Mouse (Mus musculus) neural tube, embryonic 12.5 days (tissue): ENCODE results near the gene Gucy1a1. TPM values are rescaled to one million over a fixed set of nuclear protein-coding genes. Genes with fewer than 3 reads are reported as not detected.

Experiments used
- ATAC-seq: fragments of 200-750 bp; cut with Nextera tagmentation; 2 replicates; pipeline ENCODE4 v1.8.0; 2017; ENCODE audit warnings: low read depth, mild to moderate bottlenecking, moderate TSS enrichment, moderate library complexity; ENCODE audit not compliant: low FRiP score
- H3K27ac ChIP-seq: fragments of 300-500 bp; sonication (generic); 2 replicates; pipeline ENCODE4 v1.5.1; 2016
- H3K27me3 ChIP-seq: fragments of 300-500 bp; sonication (generic); replicated peaks from 2 replicates; pipeline ENCODE4 v1.6.1; 2016; ENCODE audit warnings: mild to moderate bottlenecking
- H3K36me3 ChIP-seq: fragments of 300-500 bp; sonication (generic); 2 replicates; pipeline ENCODE4 v1.6.1; 2016; ENCODE audit warnings: mild to moderate bottlenecking
- H3K4me1 ChIP-seq: fragments of 300-500 bp; sonication (generic); 2 replicates; pipeline ENCODE4 v1.6.1; 2016
- H3K4me2 ChIP-seq: fragments of 300-500 bp; sonication (generic); replicated peaks from 2 replicates; pipeline ENCODE4 v1.6.1; 2016; ENCODE audit warnings: mild to moderate bottlenecking
- H3K4me3 ChIP-seq: fragments of 300-500 bp; sonication (generic); 2 replicates; pipeline ENCODE4 v1.5.1; 2016
- H3K9ac ChIP-seq: fragments of 300-500 bp; sonication (generic); 2 replicates; pipeline ENCODE4 v1.6.1; 2016; ENCODE audit warnings: mild to moderate bottlenecking
- H3K9me3 ChIP-seq: fragments of 300-500 bp; sonication (generic); 2 replicates; pipeline ENCODE4 v1.6.1; 2016; ENCODE audit warnings: mild to moderate bottlenecking
- WGBS: fragments of 180-500 bp; shearing (Covaris S2); methylation state at CpG from one replicate; pipeline ENCODE4 v1.1.7; 2016; 5-methylcytosine and 5-hydroxymethylcytosine counted together
- polyA plus RNA-seq: library from polyadenylated mRNA; unstranded; fragments of >200 nt; fragmentation: Nextera tagmentation; extraction: Ambion mirVana; gene quantifications from 2 replicates; pipeline ENCODE4 v1.2.1, GENCODE M21; 2016

The Gucy1a1 gene
- polyA plus RNA-seq, 1 experiment from 2014 or later, result 3.6 TPM

GRCm38 (mm10) chr3:82138002-82138667 lies 7.5 kb downstream of the Gucy1a1 start:
- WGBS, result 37% methylated on average over 13 of the region's 13 CpGs
- ATAC-seq, result no peak
- Histone ChIP-seq H3K36me3 (no peaks in the 10 kb centered on the region), H3K4me1 (no peaks in the 10 kb centered on the region), H3K27ac (no peak overlapping the region), H3K9ac (no peak overlapping the region), H3K27me3 (no peaks in the 10 kb centered on the region), H3K4me3 (no peak overlapping the region), H3K9me3 (no peaks in the 10 kb centered on the region), H3K4me2 (no peak overlapping the region)

DNA sequence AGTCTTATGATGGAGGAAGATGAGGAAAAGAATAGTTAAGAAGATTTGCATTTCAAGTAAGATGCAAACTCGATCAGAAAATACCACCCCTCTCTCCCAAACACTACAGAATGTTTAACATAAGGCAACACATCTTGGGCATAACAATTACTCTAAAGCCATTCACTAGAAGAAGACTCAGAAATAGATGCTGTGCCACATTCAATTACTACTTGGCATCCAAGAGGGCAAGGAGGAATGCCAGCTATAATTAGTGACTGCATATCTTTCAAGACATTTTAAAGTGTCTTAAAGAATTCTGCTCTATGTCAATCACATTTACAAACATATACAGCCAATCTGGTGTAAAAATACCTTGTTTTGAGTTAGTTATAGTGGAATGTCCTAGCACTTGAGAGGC lies 10.1 kb downstream of the Gucy1a1 start:
- no peaks in the 10 kb centered on the region for H3K9me3 ChIP-seq
- H3K9ac ChIP-seq, result no peak overlapping the region
- no peak overlapping the region for H3K4me3 ChIP-seq
- H3K27ac ChIP-seq, result no peak overlapping the region
- H3K4me2 ChIP-seq, result no peak overlapping the region
- ATAC-seq, result no peak
- H3K36me3 ChIP-seq, result no peaks in the 10 kb centered on the region
- no peaks in the 10 kb centered on the region for H3K4me1 ChIP-seq
- no peaks in the 10 kb centered on the region for H3K27me3 ChIP-seq
- WGBS, result 72% methylated on average over 1 of the region's 1 CpGs

DNA sequence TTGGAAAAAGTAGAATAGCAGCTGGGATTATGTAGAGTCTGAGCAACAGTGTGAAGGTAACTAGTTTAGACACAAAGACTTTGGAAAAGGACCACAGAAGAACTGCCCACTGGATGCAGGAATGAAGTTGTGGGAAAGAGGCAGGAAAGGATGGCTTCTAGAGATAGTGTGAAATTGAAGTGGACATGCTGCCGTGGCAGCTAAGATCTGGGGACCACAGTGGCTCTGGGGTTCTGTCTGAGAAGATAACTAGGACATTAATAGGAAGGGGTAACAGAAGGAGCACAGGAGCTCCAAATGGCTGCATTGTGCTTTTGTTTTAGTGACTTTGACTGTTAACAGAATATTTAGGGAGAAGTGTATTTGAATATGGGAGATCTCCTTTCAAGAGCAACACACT lies 16.3 kb downstream of the Gucy1a1 start:
- H3K4me3 ChIP-seq, result no peak overlapping the region
- no peaks in the 10 kb centered on the region for H3K27me3 ChIP-seq
- WGBS, result 83% methylated on average over 1 of the region's 1 CpGs
- H3K36me3 ChIP-seq, result no peaks in the 10 kb centered on the region
- no peaks in the 10 kb centered on the region for H3K4me1 ChIP-seq
- H3K9me3 ChIP-seq, result no peaks in the 10 kb centered on the region
- no peak overlapping the region for H3K9ac ChIP-seq
- H3K4me2 ChIP-seq, result no peak overlapping the region
- ATAC-seq, result no peak
- no peak overlapping the region for H3K27ac ChIP-seq

- WGBS, result 80% methylated on average over 1 of the region's 1 CpGs
- no peak for ATAC-seq
- H3K9me3 ChIP-seq, result no peaks in the 10 kb centered on the region
- no peak overlapping the region for H3K9ac ChIP-seq
- H3K36me3 ChIP-seq, result no peaks in the 10 kb centered on the region
- H3K4me2 ChIP-seq, result no peak overlapping the region
- H3K27ac ChIP-seq, result no peak overlapping the region
- no peaks in the 10 kb centered on the region for H3K27me3 ChIP-seq
- no peaks in the 10 kb centered on the region for H3K4me1 ChIP-seq
- no peak overlapping the region for H3K4me3 ChIP-seq
These were observed 21.0 kb downstream of the Gucy1a1 start for GRCm38 (mm10) chr3:82124567-82124966.

GRCm38 (mm10) chr3:82118916-82119315 lies 26.7 kb downstream of the Gucy1a1 start:
- Histone ChIP-seq H3K4me2 (no peak overlapping the region), H3K36me3 (no peaks in the 10 kb centered on the region), H3K9ac (no peak overlapping the region), H3K9me3 (no peaks in the 10 kb centered on the region), H3K4me3 (no peak overlapping the region), H3K27ac (no peak overlapping the region), H3K4me1 (no peaks in the 10 kb centered on the region), H3K27me3 (no peaks in the 10 kb centered on the region)
- no peak for ATAC-seq
- WGBS, result 76% methylated on average over 1 of the region's 1 CpGs

DNA sequence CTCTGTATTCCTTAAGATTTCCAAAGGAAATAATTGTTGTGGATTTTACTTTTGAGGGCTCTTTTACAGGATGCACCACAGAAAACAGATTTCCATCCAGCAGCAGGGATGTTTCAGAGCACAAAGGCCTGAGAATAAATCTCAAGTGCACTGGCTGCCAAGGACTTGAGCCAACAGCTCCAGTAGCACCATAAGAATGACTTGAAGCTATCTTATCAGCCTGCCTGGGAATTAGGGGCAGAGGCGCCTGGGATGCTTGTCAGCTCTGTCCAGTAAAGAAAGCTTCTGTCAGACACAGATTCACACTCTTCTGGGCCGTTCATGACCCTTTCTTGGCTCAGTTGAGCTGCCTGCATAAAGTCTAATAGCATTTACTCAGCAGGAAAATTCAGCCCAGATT lies 33.1 kb downstream of the Gucy1a1 start:
- WGBS, result 82% methylated on average over 2 of the region's 2 CpGs
- H3K4me2 ChIP-seq, result no peak overlapping the region

GRCm38 (mm10) chr3:82111986-82112385 lies 33.6 kb downstream of the Gucy1a1 start:
- Histone ChIP-seq H3K4me2 (no peak overlapping the region), H3K36me3 (no peaks in the 10 kb centered on the region), H3K4me1 (no peaks in the 10 kb centered on the region), H3K9ac (no peak overlapping the region), H3K27me3 (no peaks in the 10 kb centered on the region), H3K9me3 (no peaks in the 10 kb centered on the region), H3K4me3 (no peak overlapping the region), H3K27ac (no peak overlapping the region)
- 80% methylated on average over 3 of the region's 3 CpGs for WGBS
- no peak for ATAC-seq

More for the DNA sequence above, 33.1 kb downstream of the Gucy1a1 start:
- Histone ChIP-seq H3K9me3 (no peaks in the 10 kb centered on the region), H3K27ac (no peak overlapping the region), H3K27me3 (no peaks in the 10 kb centered on the region), H3K4me1 (no peaks in the 10 kb centered on the region), H3K36me3 (no peaks in the 10 kb centered on the region), H3K9ac (no peak overlapping the region), H3K4me3 (no peak overlapping the region)
- ATAC-seq, result no peak

DNA sequence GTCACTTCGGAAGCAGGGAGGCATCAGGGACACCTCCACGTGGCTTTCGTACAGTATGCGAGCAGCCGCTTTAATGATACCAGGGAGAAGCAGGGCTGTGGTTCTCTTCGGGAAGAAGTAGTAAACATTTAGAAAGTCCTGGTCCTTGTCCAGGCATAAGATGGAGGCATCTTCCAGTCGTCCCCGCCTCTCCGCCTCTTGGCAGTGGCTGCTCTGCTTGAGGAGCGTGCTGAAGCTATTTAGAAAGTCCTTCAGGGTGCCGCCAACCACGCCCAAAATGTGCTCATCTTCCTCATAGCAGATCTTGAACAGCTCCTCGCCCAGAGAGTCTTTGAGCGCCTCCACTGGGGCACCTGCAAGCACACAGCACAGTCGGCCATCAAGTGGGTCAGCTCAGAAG lies 36.6 kb downstream of the Gucy1a1 start:
- Histone ChIP-seq H3K4me3 (no peak overlapping the region), H3K9ac (no peak overlapping the region), H3K27ac (no peak overlapping the region), H3K4me2 (no peak overlapping the region), H3K27me3 (no peaks in the 10 kb centered on the region), H3K36me3 (no peaks in the 10 kb centered on the region), H3K9me3 (no peaks in the 10 kb centered on the region), H3K4me1 (no peaks in the 10 kb centered on the region)
- WGBS, result 92% methylated on average over 15 of the region's 15 CpGs
- ATAC-seq, result no peak

GRCm38 (mm10) chr3:82104229-82104628 lies 41.4 kb downstream of the Gucy1a1 start:
- WGBS, result 83% methylated on average over 6 of the region's 6 CpGs
- Histone ChIP-seq H3K4me2 (no peak overlapping the region), H3K36me3 (no peaks in the 10 kb centered on the region), H3K27ac (no peak overlapping the region), H3K9me3 (no peaks in the 10 kb centered on the region), H3K4me1 (no peaks in the 10 kb centered on the region), H3K4me3 (no peak overlapping the region), H3K27me3 (no peaks in the 10 kb centered on the region), H3K9ac (no peak overlapping the region)
- ATAC-seq, result no peak

GRCm38 (mm10) chr3:82099127-82099526 lies 46.5 kb downstream of the Gucy1a1 start:
- no peak overlapping the region for H3K27ac ChIP-seq
- no peaks in the 10 kb centered on the region for H3K4me1 ChIP-seq
- no peaks in the 10 kb centered on the region for H3K27me3 ChIP-seq
- H3K9me3 ChIP-seq, result no peaks in the 10 kb centered on the region
- WGBS, result 83% methylated on average over 6 of the region's 6 CpGs
- H3K9ac ChIP-seq, result no peak overlapping the region
- ATAC-seq, result no peak
- no peaks in the 10 kb centered on the region for H3K36me3 ChIP-seq
- H3K4me3 ChIP-seq, result no peak overlapping the region
- H3K4me2 ChIP-seq, result no peak overlapping the region

GRCm38 (mm10) chr3:82096801-82097200 lies 48.8 kb downstream of the Gucy1a1 start:
- Histone ChIP-seq H3K4me2 (no peak overlapping the region), H3K27me3 (no peaks in the 10 kb centered on the region), H3K27ac (no peak overlapping the region), H3K4me1 (no peaks in the 10 kb centered on the region), H3K9me3 (no peaks in the 10 kb centered on the region), H3K4me3 (no peak overlapping the region), H3K9ac (no peak overlapping the region), H3K36me3 (no peaks in the 10 kb centered on the region)
- ATAC-seq, result no peak
- WGBS, result 75% methylated on average over 2 of the region's 2 CpGs

- under 1% methylated on average over 25 of the region's 25 CpGs for WGBS
- H3K27ac ChIP-seq, result no peak within 1 kb of the TSS
- H3K27me3 ChIP-seq, result no peaks in the 10 kb centered on the region; the same call in 1 of the 2 replicates
- H3K4me3 ChIP-seq, result peak within 1 kb of the TSS; percentile 50
- peaks cover 7% of the 10 kb centered on the region for H3K4me1 ChIP-seq
- peak; percentile 99 for ATAC-seq
- H3K4me2 ChIP-seq, result peak within 1 kb of the TSS; percentile 95
- peak within 1 kb of the TSS; percentile 58 for H3K9ac ChIP-seq
- H3K36me3 ChIP-seq, result no peaks in the 10 kb centered on the region
- H3K9me3 ChIP-seq, result no peaks in the 10 kb centered on the region
These were observed 71.3 kb downstream of the Gucy1a1 start, which contains the start of gene Gucy1b1 for GRCm38 (mm10) chr3:82074201-82074851. TSS of gene Gucy1b1 (minus strand) at chr3:82074689.

GRCm38 (mm10) chr3:82073741-82074181 lies 71.8 kb downstream of the Gucy1a1 start:
- no peaks in the 10 kb centered on the region for H3K36me3 ChIP-seq
- H3K4me1 ChIP-seq, result peaks cover 7% of the 10 kb centered on the region
- under 1% methylated on average over 34 of the region's 34 CpGs for WGBS
- H3K4me3 ChIP-seq, result peak overlapping the region; percentile 50
- peak overlapping the region; percentile 58 for H3K9ac ChIP-seq
- H3K9me3 ChIP-seq, result no peaks in the 10 kb centered on the region
- ATAC-seq, result peak; percentile 81
- no peaks in the 10 kb centered on the region; the same call in 1 of the 2 replicates for H3K27me3 ChIP-seq
- H3K27ac ChIP-seq, result no peak overlapping the region
- peak overlapping the region; percentile 95 for H3K4me2 ChIP-seq
